Mouse (Mus musculus) spleen, adult 12 weeks (tissue): Measurements from ENCODE around the gene Gsg1l.

Experiments
- DNase-seq: peaks from one replicate; pipeline ENCODE4 v3.0.0; 2022; ENCODE audit warnings: low spot score

Gsg1l gene

GRCm38 (mm10) chr7:126031598-126032364, 50.4 kb downstream of the Gsg1l start:
- no peak for DNase-seq

- no peak for DNase-seq
Measured at GRCm38 (mm10) chr7:126027410-126027809, 54.8 kb downstream of the Gsg1l start.

GRCm38 (mm10) chr7:126026600-126026999, 55.6 kb downstream of the Gsg1l start:
- no peak for DNase-seq

- no peak for DNase-seq
Measured at GRCm38 (mm10) chr7:126019966-126020365, 62.2 kb downstream of the Gsg1l start.

GRCm38 (mm10) chr7:126019321-126019720, 62.9 kb downstream of the Gsg1l start:
- no peak for DNase-seq

GRCm38 (mm10) chr7:126017455-126017854, 64.8 kb downstream of the Gsg1l start:
- DNase-seq, result no peak

GRCm38 (mm10) chr7:126012325-126013021, 69.7 kb downstream of the Gsg1l start:
- no peak for DNase-seq

GRCm38 (mm10) chr7:126008789-126009148, 73.4 kb downstream of the Gsg1l start:
- no peak for DNase-seq

- DNase-seq, result no peak
Measured at GRCm38 (mm10) chr7:126008139-126008788, 73.9 kb downstream of the Gsg1l start.

- no peak for DNase-seq
Measured at GRCm38 (mm10) chr7:126007132-126007910, 74.9 kb downstream of the Gsg1l start.

- no peak for DNase-seq
Measured at GRCm38 (mm10) chr7:126005274-126005673, 76.9 kb downstream of the Gsg1l start.

- DNase-seq, result no peak
Measured at GRCm38 (mm10) chr7:126001683-126002082, 80.5 kb downstream of the Gsg1l start.

GRCm38 (mm10) chr7:125999921-126000320, 82.3 kb downstream of the Gsg1l start:
- DNase-seq, result no peak

- DNase-seq, result no peak
Measured at GRCm38 (mm10) chr7:125996151-125996550, 86.1 kb downstream of the Gsg1l start.

- no peak for DNase-seq
Measured at GRCm38 (mm10) chr7:125992356-125992891, 89.8 kb downstream of the Gsg1l start.

- DNase-seq, result no peak
Measured at GRCm38 (mm10) chr7:125991846-125992245, 90.4 kb downstream of the Gsg1l start.

- no peak for DNase-seq
Measured at GRCm38 (mm10) chr7:125989969-125990368, 92.2 kb downstream of the Gsg1l start.

- no peak for DNase-seq
Measured at GRCm38 (mm10) chr7:125989489-125989888, 92.7 kb downstream of the Gsg1l start.

GRCm38 (mm10) chr7:125988326-125988725, 93.9 kb downstream of the Gsg1l start:
- no peak for DNase-seq

GRCm38 (mm10) chr7:125987117-125987516, 95.1 kb downstream of the Gsg1l start:
- DNase-seq, result no peak

- DNase-seq, result no peak
Measured at GRCm38 (mm10) chr7:125985565-125985964, 96.6 kb downstream of the Gsg1l start.
